Mouse (Mus musculus): Measurements from ENCODE around the gene Osmr.

- TF ChIP-seq CTCF (IDR thresholded peaks at IDR 0.05; ENCODE audit: control insufficient read depth, insufficient read depth, low read length): no peak
- no peak for TF ChIP-seq POLR2A (IDR thresholded peaks at IDR 0.05; ENCODE audit: borderline replicate concordance, control insufficient read depth, low read depth, low read length)
Measured at GRCm38 (mm10) chr15:6866888-6867287, 7.9 kb downstream of the Osmr start.

Measured in bone marrow, adult 2 months (tissue).